Mouse (Mus musculus): ENCODE measurements around the gene Stim2. TPM values are rescaled to one million over a fixed set of nuclear protein-coding genes. Genes with fewer than 3 reads are reported as not detected.
A peak's percentile ranks its signal among the peaks of the same experiment; 100 is the strongest.

The Stim2 gene
- polyA plus RNA-seq (2015; fragmentation: Nextera tagmentation; extraction: Ambion mirVana), result 19.6 and 22.6 TPM in 2 replicates

- H3K4me2 ChIP-seq, result peak within 1 kb of the TSS; percentile 70
- peak within 1 kb of the TSS; percentile 92 for H3K9ac ChIP-seq
- peak; percentile 96 for ATAC-seq (replicated peaks; ENCODE audit: low FRiP score)
- H3K4me3 ChIP-seq (replicated peaks), result peak within 1 kb of the TSS; percentile 96
- H3K27me3 ChIP-seq, result no peaks in the 10 kb centered on the region
- H3K36me3 ChIP-seq, result no peaks in the 10 kb centered on the region
- under 1% methylated on average over 68 of the region's 71 CpGs for WGBS
- H3K9me3 ChIP-seq (replicated peaks), result no peaks in the 10 kb centered on the region
- peaks cover 29% of the 10 kb centered on the region for H3K4me1 ChIP-seq
- H3K27ac ChIP-seq, result peak within 1 kb of the TSS; percentile 95
These were observed at the start of gene Stim2 for GRCm38 (mm10) chr5:53998146-53998742. Gene Stim2 (plus strand): TSS chr5:53998499.

- Histone ChIP-seq H3K9me3 (replicated peaks) (no peaks in the 10 kb centered on the region), H3K9ac (no peak overlapping the region), H3K4me1 (peaks cover 24% of the 10 kb centered on the region), H3K36me3 (no peaks in the 10 kb centered on the region), H3K27ac (peak overlapping the region; percentile 73), H3K27me3 (no peaks in the 10 kb centered on the region), H3K4me3 (replicated peaks) (no peak overlapping the region), H3K4me2 (no peak overlapping the region)
- no peak; the same call in 1 of the 2 replicates for ATAC-seq (replicated peaks; ENCODE audit: low FRiP score)
- WGBS, result 83% methylated on average over 8 of the region's 8 CpGs
These were observed 49.6 kb upstream of the Stim2 start for GRCm38 (mm10) chr5:53948606-53949266.

- Histone ChIP-seq H3K4me1 (peaks cover 24% of the 10 kb centered on the region), H3K36me3 (no peaks in the 10 kb centered on the region), H3K27me3 (no peaks in the 10 kb centered on the region), H3K27ac (no peak overlapping the region), H3K9me3 (replicated peaks) (no peaks in the 10 kb centered on the region), H3K9ac (no peak overlapping the region), H3K4me2 (no peak overlapping the region), H3K4me3 (replicated peaks) (no peak overlapping the region)
- ATAC-seq (replicated peaks; ENCODE audit: low FRiP score), result 0 out of 2 replicates have a peak, but pooled peaks have one; percentile 18
- WGBS, result 54% methylated on average over 7 of the region's 7 CpGs
These were observed 48.1 kb upstream of the Stim2 start for GRCm38 (mm10) chr5:53950189-53950588.

- Histone ChIP-seq H3K36me3 (no peaks in the 10 kb centered on the region), H3K4me2 (no peak overlapping the region), H3K9me3 (replicated peaks) (no peaks in the 10 kb centered on the region), H3K27me3 (no peaks in the 10 kb centered on the region), H3K27ac (no peak overlapping the region), H3K9ac (no peak overlapping the region), H3K4me3 (replicated peaks) (no peak overlapping the region), H3K4me1 (peaks cover 33% of the 10 kb centered on the region)
- ATAC-seq (replicated peaks; ENCODE audit: low FRiP score), result no peak
These were observed 45.1 kb upstream of the Stim2 start for GRCm38 (mm10) chr5:53953216-53953615.

- Histone ChIP-seq H3K27ac (no peak overlapping the region), H3K36me3 (no peaks in the 10 kb centered on the region), H3K27me3 (no peaks in the 10 kb centered on the region), H3K9me3 (replicated peaks) (no peaks in the 10 kb centered on the region), H3K4me3 (replicated peaks) (no peak overlapping the region), H3K9ac (no peak overlapping the region), H3K4me2 (no peak overlapping the region), H3K4me1 (peaks cover 27% of the 10 kb centered on the region)
- no peak for ATAC-seq (replicated peaks; ENCODE audit: low FRiP score)
- 79% methylated on average over 2 of the region's 2 CpGs for WGBS
These were observed 44.5 kb upstream of the Stim2 start for GRCm38 (mm10) chr5:53953797-53954196.

- H3K4me3 ChIP-seq (replicated peaks), result no peak overlapping the region
- no peaks in the 10 kb centered on the region for H3K9me3 ChIP-seq (replicated peaks)
- no peak overlapping the region for H3K9ac ChIP-seq
- no peaks in the 10 kb centered on the region for H3K27me3 ChIP-seq
- no peak overlapping the region for H3K27ac ChIP-seq
- no peak overlapping the region for H3K4me2 ChIP-seq
- ATAC-seq (replicated peaks; ENCODE audit: low FRiP score), result no peak
- no peaks in the 10 kb centered on the region for H3K36me3 ChIP-seq
- WGBS, result 53% methylated on average over 2 of the region's 2 CpGs
- H3K4me1 ChIP-seq, result peaks cover 27% of the 10 kb centered on the region
These were observed 42.3 kb upstream of the Stim2 start for GRCm38 (mm10) chr5:53955966-53956365.

- Histone ChIP-seq H3K36me3 (no peaks in the 10 kb centered on the region), H3K4me1 (peaks cover 33% of the 10 kb centered on the region), H3K9ac (no peak overlapping the region), H3K27ac (peak overlapping the region; percentile 76), H3K27me3 (no peaks in the 10 kb centered on the region), H3K9me3 (replicated peaks) (no peaks in the 10 kb centered on the region), H3K4me3 (replicated peaks) (no peak overlapping the region), H3K4me2 (peak overlapping the region; percentile 44)
- ATAC-seq (replicated peaks; ENCODE audit: low FRiP score), result peak; percentile 63
- WGBS, result 35% methylated on average over 19 of the region's 19 CpGs
These were observed 41.6 kb upstream of the Stim2 start for GRCm38 (mm10) chr5:53956396-53957314.

- Histone ChIP-seq H3K4me3 (replicated peaks) (no peak overlapping the region), H3K9ac (no peak overlapping the region), H3K4me2 (peak overlapping the region; percentile 44), H3K36me3 (no peaks in the 10 kb centered on the region), H3K4me1 (peaks cover 39% of the 10 kb centered on the region), H3K9me3 (replicated peaks) (no peaks in the 10 kb centered on the region), H3K27me3 (no peaks in the 10 kb centered on the region), H3K27ac (peak overlapping the region; percentile 76)
- peak; percentile 46 for ATAC-seq (replicated peaks; ENCODE audit: low FRiP score)
- 21% methylated on average over 6 of the region's 6 CpGs for WGBS
These were observed 41.0 kb upstream of the Stim2 start for GRCm38 (mm10) chr5:53957348-53957747.

GRCm38 (mm10) chr5:53961229-53961628 lies 37.1 kb upstream of the Stim2 start:
- WGBS, result 19% methylated on average over 5 of the region's 5 CpGs

GRCm38 (mm10) chr5:53961830-53962515 lies 36.3 kb upstream of the Stim2 start:
- H3K4me1 ChIP-seq, result peaks cover 28% of the 10 kb centered on the region
- WGBS, result 74% methylated on average over 12 of the region's 12 CpGs
- H3K9me3 ChIP-seq (replicated peaks), result no peaks in the 10 kb centered on the region
- H3K4me3 ChIP-seq (replicated peaks), result no peak overlapping the region
- no peak overlapping the region for H3K9ac ChIP-seq
- no peaks in the 10 kb centered on the region for H3K36me3 ChIP-seq
- H3K4me2 ChIP-seq, result no peak overlapping the region
- ATAC-seq (replicated peaks; ENCODE audit: low FRiP score), result no peak
- no peaks in the 10 kb centered on the region for H3K27me3 ChIP-seq
- H3K27ac ChIP-seq, result peak overlapping the region; percentile 61

More at GRCm38 (mm10) chr5:53961229-53961628, 37.1 kb upstream of the Stim2 start:
- H3K27me3 ChIP-seq, result no peaks in the 10 kb centered on the region
- H3K4me2 ChIP-seq, result 0 out of 2 replicates have a peak overlapping the region, but pooled peaks have one; percentile 0
- 0 out of 2 replicates have a peak, but pooled peaks have one; percentile 10 for ATAC-seq (replicated peaks; ENCODE audit: low FRiP score)
- H3K4me3 ChIP-seq (replicated peaks), result no peak overlapping the region
- H3K36me3 ChIP-seq, result no peaks in the 10 kb centered on the region
- no peaks in the 10 kb centered on the region for H3K9me3 ChIP-seq (replicated peaks)
- H3K4me1 ChIP-seq, result peaks cover 32% of the 10 kb centered on the region
- H3K9ac ChIP-seq, result no peak overlapping the region
- H3K27ac ChIP-seq, result peak overlapping the region; percentile 61

- Histone ChIP-seq H3K27ac (no peak overlapping the region), H3K36me3 (no peaks in the 10 kb centered on the region), H3K27me3 (no peaks in the 10 kb centered on the region), H3K4me1 (peaks cover 19% of the 10 kb centered on the region), H3K9ac (no peak overlapping the region), H3K4me3 (replicated peaks) (no peak overlapping the region), H3K9me3 (replicated peaks) (no peaks in the 10 kb centered on the region), H3K4me2 (no peak overlapping the region)
- WGBS, result 92% methylated on average over 5 of the region's 5 CpGs
- ATAC-seq (replicated peaks; ENCODE audit: low FRiP score), result no peak
These were observed 32.6 kb upstream of the Stim2 start for GRCm38 (mm10) chr5:53965656-53966055.
